Mouse (Mus musculus) erythroid progenitor cell, adult 5-6 weeks (primary cell): ENCODE data around the gene Usf3. TPM values are rescaled to one million over a fixed set of nuclear protein-coding genes. Genes with fewer than 3 reads are reported as not detected.

ENCODE experiments used
- total RNA-seq, 2 experiments: library from RNA; stranded (forward) in 1 of 2; stranded (reverse) in 1 of 2; fragments of 150-400 nt in 1 of 2; fragments of 186-747, 209-891 nt in 1 of 2; gene quantifications; 2 replicates each; pipeline versions ENCODE4 v1.2.3 to v1.2.4; 2015 to 2017; ENCODE audit warnings: low replicate concordance in 2 of 2

Usf3 gene
- total RNA-seq, 2 experiments from 2014 or later, result 16.0 to 24.3 TPM

Other genes starting within 250 kb of the Usf3 start
- gene Qtrt2, start 246.4 kb upstream of the Usf3 start, total RNA-seq (2015; ENCODE audit: low replicate concordance), result 1.3 and 6.5 TPM in 2 replicates
- gene Qtrt2, start 246.4 kb upstream of the Usf3 start, total RNA-seq (2017; ENCODE audit: low replicate concordance), result 2.6 and 2.7 TPM in 2 replicates
- 1.7 and 2.2 TPM in 2 replicates for gene Zdhhc23, start 193.5 kb upstream of the Usf3 start, total RNA-seq (2015; ENCODE audit: low replicate concordance)
- gene Zdhhc23, start 193.5 kb upstream of the Usf3 start, total RNA-seq (2017; ENCODE audit: low replicate concordance), result 0.51 TPM in 1 of 2 replicates, not detected in the other
- gene Gramd1c, start 109.9 kb upstream of the Usf3 start, total RNA-seq (2015; ENCODE audit: low replicate concordance), result 0.84 and 2.5 TPM in 2 replicates
- 1.2 and 2.1 TPM in 2 replicates for gene Gramd1c, start 109.9 kb upstream of the Usf3 start, total RNA-seq (2017; ENCODE audit: low replicate concordance)
- 13.0 TPM in 2 replicates for gene Atp6v1a, start 33.5 kb upstream of the Usf3 start, total RNA-seq (2015; ENCODE audit: low replicate concordance)
- gene Atp6v1a, start 33.5 kb upstream of the Usf3 start, total RNA-seq (2017; ENCODE audit: low replicate concordance), result 16.3 and 18.0 TPM in 2 replicates
- gene Naa50, start 33.4 kb upstream of the Usf3 start, total RNA-seq (2015; ENCODE audit: low replicate concordance), result 34.0 and 35.0 TPM in 2 replicates
- 36.5 and 47.6 TPM in 2 replicates for gene Naa50, start 33.4 kb upstream of the Usf3 start, total RNA-seq (2017; ENCODE audit: low replicate concordance)
- 3.2 TPM in 1 of 2 replicates, not detected in the other for gene Sidt1, start 159.9 kb downstream of the Usf3 start, total RNA-seq (2015; ENCODE audit: low replicate concordance)
- 0.90 TPM in 1 of 2 replicates, not detected in the other for gene Sidt1, start 159.9 kb downstream of the Usf3 start, total RNA-seq (2017; ENCODE audit: low replicate concordance)
- 16.9 and 39.4 TPM in 2 replicates for gene Spice1, start 173.9 kb downstream of the Usf3 start, total RNA-seq (2015; ENCODE audit: low replicate concordance)
- 11.5 and 23.9 TPM in 2 replicates for gene Spice1, start 173.9 kb downstream of the Usf3 start, total RNA-seq (2017; ENCODE audit: low replicate concordance)
- gene Cfap44, start 221.6 kb downstream of the Usf3 start, total RNA-seq (2015; ENCODE audit: low replicate concordance), result not detected in 2 replicates
- not detected in 2 replicates for gene Cfap44, start 221.6 kb downstream of the Usf3 start, total RNA-seq (2017; ENCODE audit: low replicate concordance)